Mouse (Mus musculus) cerebellum, adult 9-10 months (tissue): ENCODE measurements at regions not wholly inside any gene's neighbourhood (a gene's known extent, or its start where the extent isn't known, plus 50 kb on each side); places are given as distances from the start of the nearest gene placed in this dataset.

Source experiments
- DNase-seq: peaks from one replicate; pipeline ENCODE4 v3.0.0; 2022

DNA sequence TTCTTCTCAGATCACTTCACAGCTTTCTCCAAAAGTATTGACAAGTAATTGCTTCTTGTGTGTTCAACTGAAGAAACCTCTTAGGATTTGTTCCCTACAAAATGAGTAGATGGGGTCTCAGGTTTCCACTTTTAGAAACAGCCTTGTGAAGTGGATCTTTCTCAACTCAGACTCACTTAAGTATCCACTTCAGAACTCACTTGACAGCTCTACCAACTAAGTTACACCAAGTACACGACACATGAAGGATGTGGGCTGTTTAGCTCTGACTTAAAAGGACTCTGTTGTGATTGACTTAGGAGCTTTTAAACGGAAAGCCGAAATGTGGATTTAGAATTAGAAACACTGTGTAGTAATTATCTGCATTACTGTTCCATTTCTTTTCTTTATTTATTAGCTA is 556.0 kb downstream of the Rfpl4b start:
- DNase-seq = no peak

GRCm38 (mm10) chr10:38246821-38247220 is 574.8 kb downstream of the Rfpl4b start:
- DNase-seq = no peak
